Mouse (Mus musculus): Measurements from ENCODE around the gene Ppp2r5e.

- TF ChIP-seq CTCF (IDR thresholded peaks at IDR 0.05; ENCODE audit: extremely low read depth, insufficient read depth, low read length) (no peak), POLR2A (IDR thresholded peaks at IDR 0.05; ENCODE audit: extremely low read depth, insufficient read depth, low read length) (no peak)
These were observed 2.9 kb upstream of the Ppp2r5e start for GRCm38 (mm10) chr12:75598988-75599387.
